Mouse (Mus musculus) mature B cell (primary cell): ENCODE measurements around the gene Shb.
"Not testable (repeated sequence)": the region's sequence is repeated elsewhere in the genome, so short reads cannot be mapped to it uniquely, and the experiment has no call there.

ENCODE experiments used
- in situ Hi-C: fragments of 300-500 bp; cut with MboI; formaldehyde crosslinking; loops from 2 replicates; pipeline ENCODE4 v1.14.3; 2019

Gene Shb

DNA sequence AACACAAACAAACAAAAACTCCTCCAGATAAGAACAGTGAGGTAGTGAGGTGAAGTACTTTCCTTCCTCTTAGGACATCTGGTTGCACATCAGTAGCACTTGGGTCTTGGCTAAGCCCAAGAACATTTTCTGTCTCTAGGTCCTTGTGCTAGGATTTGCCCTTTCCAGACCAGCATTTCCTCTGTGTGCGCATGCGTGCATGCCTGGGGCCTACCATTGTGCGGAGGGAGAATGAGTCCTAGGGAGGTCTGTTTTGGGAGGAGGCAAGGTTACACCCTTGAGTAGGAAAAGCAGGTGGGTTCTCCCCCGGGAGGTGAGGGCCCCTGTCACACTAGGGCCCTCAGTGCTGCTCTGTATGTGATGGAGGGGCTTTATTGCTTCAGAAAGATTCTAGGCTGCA is 113.2 kb downstream of the Shb start:
- in situ Hi-C loops, result no loop called here

DNA sequence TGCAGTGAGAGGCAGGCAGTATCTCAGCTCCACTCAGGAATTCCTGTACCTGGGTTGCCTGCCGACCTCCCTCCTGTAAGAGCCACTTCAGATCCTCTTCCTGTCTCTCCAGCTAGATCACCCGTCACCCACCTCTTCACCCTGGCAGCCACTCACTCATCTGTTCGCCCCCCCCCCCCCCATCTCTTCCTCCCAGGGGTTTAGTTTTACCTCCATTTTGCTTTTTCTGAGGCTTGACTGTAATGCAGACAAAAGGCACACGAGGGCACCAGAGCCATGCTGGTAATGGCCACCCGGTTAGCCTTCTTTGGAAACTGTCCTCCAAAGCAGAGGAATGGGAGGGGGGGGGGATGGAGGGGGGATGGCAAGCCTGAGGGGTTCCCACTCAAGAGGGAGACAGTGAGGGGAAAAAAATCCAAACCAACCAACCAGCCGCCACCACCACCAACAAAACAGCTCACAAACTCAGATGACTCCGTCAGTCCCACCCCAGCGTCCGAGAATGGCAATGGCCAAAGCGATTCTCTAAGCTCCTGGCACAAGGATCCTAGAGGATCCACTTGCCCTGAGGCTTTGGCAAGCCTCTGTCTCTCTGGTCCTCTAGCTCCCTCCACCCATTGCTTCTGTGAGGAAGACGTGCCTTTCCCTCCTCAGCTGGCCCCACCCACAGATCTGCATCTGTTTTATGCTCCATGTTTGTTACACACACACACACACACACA is 113.9 kb downstream of the Shb start:
- in situ Hi-C loops, result no loop called here

DNA sequence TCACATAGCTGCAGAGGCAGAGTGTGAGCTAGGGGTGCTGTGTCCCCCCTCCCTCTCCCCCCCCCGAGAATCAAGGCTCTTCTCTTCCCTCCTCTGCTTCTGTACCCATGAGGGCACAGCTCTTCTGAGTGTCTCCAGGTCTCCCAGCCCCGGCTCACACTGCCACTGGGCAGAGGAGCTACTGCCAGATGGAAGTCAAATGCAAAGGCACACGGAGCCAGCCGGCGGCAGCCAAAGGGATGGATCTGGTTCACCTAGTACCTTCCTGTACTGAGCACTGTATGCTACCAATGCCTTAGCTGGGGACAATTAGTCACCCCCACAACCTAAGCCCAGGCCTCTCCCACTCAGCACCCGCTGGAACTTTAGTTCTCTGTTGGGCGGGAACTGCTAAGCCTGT is 116.0 kb downstream of the Shb start:
- in situ Hi-C loops, result no loop called here

DNA sequence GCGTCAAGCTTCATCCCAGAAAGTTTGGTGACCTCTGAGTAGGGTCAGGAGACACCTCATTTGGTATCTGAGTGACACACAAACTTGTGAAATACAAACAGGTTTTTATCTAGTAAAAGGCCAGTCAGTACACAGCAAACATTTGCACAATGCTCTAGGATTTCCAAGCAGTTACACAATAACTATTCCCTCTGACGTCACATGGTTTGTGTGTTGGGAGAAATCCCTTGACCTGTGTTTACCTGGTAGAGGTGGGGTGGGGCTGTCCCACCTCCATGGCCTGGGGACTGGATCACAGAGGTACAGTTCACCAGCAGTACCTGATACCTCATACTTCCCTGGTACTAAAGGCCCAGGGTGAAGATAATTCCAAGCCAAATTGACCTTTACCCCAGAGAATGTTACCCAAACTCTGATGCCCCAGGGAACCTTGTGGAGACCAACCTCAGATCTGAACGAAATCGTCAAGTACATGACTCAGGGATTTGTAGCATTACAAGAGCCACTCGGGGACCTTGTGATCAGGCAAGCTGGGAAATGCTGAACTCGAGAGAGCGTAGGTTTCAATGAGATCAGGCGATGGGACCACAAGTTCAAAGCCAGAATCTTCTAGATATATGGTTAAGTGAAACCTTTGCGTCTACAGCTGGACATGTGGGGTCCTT is 118.5 kb downstream of the Shb start:
- in situ Hi-C loops, result no loop called here

DNA sequence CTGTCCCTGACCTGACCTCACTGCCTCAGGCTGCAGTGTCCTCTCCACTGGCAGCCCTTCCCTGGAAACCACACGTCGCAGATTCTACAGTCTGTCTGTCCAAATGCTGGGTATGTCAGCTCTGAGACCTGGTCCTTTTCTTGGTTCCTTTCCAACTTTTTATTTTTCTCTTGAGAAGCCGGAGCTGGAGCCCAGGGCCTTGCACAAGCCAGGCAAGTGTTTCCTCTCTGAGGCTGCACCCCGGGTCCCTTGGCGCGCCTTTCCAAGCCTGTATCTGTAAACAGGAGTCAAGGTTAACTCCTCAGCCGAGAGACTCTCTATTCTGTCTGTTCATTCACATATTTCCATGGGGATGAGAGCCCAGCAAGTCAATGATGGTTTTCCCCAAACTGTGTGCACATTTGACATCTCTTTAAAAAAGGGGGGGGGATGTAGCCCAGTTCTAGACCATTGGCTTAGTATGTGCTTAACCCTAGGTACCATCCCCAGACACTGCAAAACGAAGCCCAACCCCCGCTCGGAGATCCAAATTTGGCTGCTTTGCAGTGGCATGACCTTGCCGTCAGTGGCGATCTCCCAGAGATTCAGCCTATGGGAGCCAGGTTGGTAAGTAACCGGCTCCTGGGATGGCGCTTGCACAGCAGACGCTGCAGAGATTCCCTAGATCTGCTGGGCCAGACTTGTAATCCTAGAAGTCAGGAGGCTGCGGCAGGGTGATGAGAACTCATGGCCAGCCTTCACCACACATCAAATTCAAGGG is 119.7 kb downstream of the Shb start:
- in situ Hi-C loops, result no loop called here

DNA sequence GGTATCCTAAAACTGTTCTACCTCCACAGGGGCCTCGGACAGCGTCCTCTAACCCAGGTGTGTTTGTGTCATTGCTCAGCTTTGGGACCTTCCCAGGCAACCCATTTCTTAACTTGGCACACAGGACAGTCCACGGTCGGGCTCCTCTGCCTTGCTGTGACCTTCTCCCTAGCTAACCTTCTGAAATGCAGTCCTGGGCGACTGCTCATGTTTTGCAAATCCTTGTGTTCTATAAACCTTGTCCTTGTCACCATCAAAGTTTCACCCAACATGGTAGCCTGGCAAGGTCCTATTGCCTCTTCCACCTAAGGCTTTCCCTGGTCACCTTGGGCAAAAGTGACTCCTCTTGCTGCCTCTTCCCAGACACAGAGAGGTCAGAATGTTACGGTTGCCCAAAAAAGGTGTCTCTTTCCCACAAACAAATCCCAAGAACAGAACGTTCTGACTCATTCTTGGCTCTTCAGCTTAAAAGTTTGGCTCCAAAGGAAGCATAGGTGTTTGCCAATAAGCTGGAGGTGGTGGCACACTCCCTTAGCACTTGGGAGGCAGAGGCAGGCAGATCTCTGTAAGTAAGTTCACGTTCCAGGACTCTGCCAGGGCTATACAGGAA is 121.0 kb downstream of the Shb start:
- in situ Hi-C loops, result no loop called here

DNA sequence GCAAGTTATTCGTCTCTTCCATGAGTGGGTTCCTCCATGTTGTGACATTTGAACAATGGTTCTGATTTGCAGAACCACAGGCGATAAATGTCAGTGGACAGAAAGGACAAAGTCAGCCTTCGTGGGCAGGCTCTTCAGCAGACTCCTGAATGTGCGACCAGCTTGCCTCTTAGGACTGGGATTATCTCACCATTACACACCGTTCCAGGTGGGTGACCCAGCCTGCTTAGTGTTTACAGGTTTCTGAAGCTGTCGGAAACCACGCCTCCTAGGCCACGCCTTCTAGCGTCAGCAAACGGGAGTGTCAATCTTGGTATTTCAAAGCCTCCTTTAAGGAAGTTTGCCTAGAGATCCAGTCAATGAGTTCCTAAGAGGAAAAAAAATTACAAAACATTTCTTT is 123.0 kb downstream of the Shb start:
- in situ Hi-C loops, result no loop called here

DNA sequence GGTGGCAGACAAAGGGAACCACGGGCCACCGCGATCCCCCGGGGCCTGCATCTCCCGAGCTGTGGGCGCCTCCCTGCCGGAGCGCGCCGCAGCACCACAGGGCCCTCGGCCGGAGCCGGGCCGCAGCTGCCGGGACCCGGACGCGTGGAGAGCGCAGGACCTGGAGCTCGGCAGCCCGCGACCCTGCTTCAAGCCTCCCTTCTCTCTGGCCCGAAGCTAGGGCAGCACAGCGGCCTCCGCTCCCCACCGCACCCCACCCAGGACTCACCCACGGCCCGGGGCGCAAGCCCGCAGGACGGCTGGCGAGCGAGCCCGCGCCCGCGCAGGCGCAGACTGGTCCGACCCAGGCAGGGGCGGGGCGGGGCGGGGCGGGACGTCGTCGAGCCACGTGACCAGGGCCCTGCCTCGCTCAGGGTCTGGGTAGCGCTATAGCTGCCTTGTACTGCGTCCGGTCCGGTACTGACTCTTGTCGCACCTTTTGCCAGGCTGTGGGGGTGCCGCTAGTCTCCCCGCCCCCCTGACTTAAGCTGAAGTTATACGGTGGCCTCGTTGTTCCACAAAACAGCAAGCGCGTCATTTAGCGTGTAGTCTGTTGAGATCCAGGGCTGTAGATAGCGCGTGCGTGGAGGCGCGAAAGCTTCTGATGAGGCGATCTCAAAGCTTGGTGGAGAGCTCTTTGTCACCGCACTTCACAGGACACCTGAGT is 123.7 kb downstream of the Shb start, which contains the start of gene Slc25a51:
TSS of gene Slc25a51 (minus strand) at position 340 of the 706 bp plus-strand sequence.
- in situ Hi-C loops, result no loop called here

DNA sequence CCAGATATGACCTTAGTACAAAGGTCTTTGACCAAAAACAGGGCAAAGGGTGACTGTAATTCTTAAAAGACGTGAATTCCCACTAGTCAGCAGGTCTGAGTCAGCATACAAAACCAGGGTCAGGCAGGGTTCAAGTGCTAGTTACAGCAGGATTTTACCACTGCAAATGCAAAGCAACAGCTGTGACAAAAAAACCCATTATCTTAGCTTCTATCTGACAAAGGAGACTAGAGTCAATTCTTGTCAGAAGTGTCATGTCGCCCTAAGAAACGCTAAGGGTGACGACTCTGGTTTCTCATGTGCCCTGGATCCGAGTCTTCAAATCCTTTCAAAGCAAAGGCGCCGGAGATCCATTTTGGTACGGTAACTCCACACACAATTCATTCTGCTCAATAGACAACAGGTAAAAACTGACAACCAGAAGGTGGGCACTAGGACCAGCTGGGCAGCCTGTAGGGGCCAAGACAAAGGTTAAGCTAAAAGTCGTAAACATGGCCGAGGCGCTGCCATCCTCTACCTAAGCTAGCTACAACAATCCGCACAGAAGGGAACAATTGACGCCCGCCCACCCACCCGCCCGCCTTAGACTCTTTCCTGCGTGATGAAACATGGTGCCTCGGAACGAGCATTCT is 124.5 kb downstream of the Shb start:
- in situ Hi-C loops, result no loop called here

DNA sequence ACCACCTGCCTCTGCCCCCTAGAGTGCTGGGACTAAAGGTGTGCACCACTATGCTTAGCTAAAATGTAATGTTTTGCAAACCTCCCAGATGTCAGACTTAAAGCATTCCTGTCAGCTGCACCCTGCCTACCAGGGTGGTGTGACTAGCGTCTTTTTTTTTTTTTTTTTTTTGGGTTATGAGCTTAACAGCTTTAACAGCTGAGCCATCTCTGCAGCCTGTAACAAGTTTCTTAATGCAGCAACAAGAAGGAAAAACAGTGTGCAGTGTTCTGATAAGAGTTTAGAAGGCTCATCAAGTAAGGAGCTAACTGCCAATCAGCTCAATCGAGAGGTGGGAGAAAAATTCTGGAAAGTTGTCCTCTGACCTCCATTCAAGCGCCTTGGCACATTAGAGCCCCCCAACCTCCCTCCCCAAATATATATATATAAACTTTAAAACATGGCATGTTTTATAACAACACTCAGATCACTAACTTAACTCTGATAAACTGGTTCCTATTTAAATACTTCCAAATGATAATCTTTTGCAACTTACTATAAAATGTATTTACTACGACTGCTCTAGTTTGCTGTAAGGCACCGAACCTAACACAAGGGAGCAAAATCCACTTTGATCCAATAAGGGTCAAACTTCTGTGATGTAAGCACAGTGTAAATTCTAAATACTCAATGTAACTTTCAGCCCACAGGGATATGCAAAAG is 125.1 kb downstream of the Shb start:
- in situ Hi-C loops, result no loop called here

DNA sequence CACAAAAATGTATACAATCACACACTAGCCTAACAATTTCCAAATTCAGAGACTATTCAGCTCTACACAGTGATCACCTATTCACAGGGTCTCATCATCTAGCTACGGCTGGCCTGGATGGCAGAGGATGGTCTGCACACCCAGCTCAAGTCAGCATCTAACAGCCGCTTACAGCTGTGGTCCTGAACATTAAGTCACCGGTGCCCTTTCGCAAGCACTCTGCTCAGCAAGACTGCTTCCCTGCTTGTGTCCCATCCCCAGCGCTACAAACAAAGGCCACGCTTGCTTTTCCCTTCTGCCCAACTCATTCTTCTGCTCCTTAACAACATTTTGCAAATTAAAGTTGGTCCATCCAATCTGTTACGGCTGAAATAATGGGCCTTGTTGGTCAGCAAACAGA is 125.9 kb downstream of the Shb start:
- in situ Hi-C loops, result no loop called here

DNA sequence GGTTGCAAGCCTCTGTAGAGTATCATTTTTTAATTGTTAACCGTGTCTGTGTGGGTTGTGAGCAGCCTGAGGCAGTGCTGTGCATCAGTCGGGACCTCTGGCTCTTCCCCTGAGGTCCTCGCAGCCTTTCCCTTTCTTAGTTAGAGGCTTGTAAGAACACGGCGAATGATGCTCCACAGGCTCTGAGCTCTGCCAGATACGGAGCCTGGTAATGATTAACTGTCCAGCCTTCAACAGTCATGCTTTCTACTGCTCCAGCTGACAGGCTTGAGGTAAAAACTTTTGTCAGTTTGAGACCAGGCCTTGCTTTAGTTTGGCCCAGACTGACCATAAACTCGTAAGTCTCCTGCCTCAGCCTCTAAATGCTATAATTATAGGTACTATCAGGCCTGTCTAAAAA is 127.0 kb downstream of the Shb start:
- in situ Hi-C loops, result no loop called here

DNA sequence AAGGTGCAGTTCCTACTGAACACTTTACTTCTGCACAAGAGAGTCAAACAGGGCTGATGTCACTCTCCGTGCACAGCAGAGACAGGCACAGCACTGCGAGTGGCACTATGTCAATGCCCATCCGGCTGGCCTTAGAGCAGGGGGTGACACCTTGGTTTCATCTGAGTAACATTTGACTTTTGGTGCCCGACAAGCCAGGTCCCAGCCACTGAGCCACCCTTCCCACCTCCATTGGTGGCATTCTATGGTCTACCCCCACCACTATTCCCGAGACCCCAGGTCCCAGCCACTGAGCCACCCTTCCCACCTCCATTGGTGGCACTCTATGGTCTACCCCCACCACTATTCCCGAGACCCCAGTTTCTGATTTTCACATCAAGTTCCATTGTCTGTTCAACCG is 128.2 kb downstream of the Shb start:
- in situ Hi-C loops, result no loop called here

DNA sequence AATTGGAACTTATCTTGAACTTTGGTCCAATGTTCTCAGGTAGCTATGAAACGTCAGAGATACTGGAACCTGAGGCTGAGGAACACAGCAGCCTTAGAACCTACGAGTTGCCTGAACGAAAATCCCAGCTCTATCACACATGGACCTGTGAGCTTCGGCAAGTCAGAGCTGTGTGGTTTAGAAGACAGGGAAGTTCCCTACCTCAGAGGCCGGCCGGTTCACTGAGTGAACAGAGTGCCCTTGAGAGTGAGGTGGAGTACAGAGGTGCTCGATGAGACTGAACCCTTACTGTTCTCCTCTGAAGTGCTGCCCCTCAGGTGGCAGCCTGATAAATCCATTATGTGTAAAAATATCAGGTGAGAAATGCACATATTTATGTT is 128.8 kb downstream of the Shb start:
- in situ Hi-C loops, result no loop called here

DNA sequence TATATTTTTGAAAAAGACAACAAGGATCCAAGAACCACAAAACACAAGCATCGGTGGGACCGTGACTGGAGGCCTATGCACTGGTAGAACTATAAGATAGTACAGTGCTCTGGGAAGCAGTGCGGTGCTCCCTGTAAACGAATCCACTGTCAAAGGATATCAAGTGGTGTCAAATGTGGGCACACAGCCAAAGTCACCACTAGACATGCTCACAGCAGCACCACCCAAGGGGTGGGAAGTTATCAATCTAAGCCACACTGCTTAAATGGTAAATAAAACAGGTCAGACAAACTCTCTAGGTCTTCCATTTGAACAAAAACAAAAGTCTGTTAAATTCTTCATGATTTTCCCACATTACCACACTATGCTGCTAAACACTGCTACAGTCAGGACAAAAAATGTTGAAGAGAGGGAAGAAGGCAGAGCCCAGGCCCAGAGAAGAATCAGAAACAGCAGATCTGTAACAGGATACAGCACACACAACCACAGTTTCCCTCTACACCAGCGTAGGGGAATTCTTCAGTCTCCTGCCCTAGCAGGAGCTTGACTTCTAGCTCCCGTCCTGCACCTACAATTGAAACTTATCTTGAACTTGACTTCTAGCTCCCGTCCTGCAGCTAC is 129.3 kb downstream of the Shb start:
- in situ Hi-C loops, result no loop called here

DNA sequence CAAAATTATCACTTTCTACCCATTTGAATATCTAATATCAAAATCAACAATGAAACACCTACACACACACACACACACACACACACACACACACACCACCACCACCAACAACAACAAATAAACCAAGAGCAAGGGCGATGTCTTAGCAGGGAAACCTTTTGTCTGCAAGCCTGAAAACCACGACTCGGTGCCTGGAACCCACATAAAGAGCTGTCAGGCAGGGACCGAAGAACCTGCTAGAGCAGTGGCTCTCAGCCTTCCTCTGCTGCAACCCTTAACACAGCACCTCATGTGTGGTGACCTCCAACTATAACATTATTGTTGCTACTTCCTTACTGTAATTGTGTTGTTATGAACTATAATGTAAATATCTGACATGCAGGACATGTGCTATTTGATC is 130.0 kb downstream of the Shb start:
- in situ Hi-C loops, result no loop called here

DNA sequence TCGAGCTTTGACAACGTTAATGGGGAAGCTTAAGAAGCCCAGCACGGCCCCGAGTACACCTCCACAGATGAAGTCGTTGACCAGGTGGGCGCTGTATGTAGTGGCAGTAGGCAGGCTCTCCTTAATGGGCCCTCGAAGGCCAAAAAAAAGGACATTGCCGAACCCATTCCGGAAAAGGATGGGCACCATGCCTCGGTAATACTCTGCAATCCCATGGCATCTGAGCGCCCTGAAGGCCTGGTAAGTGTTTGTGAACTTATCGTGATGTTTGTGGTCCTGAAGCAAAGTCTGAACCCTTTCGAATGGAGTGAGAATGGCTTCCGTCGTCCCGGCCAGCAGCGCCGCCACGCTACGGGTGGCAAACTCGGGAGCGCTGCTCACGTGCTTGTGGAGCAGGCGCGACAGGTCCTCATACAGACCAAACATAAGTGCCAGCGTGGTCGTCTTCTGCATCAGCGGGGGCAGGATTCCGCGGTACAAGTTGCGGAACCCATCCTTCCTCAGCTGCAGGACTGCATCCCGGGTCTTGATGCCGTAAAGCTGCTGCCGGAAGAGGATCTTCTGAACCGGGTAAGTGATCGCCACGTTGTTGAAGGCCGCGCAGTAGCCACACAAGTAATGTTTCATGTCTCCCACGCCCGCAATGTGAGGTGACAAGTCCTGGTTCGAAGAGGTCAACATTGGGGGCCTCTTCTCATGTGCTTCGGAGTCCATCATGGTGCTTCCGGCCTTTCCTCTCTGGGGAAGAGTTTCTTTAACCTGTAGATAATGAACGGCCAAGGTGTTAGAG is 132.7 kb downstream of the Shb start:
- in situ Hi-C loops, result no loop called here

DNA sequence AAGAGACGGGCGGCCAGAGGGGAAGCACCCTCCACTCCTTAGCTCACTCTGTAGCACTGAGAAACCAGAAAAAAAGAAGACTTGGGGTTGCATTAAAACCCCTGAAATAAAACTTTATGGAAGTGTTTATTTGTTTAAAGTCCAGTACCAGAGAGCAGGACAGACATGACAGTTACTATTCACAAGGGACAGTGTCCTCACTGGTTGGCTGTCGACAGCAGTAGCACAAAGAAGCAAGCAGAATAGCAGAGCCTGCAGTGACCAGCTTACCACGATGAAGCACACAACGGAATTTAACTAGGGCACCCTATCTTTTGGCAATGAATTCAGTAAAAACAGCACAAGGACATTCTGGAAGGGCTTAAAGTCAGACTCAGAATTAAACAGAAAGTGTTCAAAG is 134.0 kb downstream of the Shb start:
- in situ Hi-C loops, result not testable (repeated sequence)

DNA sequence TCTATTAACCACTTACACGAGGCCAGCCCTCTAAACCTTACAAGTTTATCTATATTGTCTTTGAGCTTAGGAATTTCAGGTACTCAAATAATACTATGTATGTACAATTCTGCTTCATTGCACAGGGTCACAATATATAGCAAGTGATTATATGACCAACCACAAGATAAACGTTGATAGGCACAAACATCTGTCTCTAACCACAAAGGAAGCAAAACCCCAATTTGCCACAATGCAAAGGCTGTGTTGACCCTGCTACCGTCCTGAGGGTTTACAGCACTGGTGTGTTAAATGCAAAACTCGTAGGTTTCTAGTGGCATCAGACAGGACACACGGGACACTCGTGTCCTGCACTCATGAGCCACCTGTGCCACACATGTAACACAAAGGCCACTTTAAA is 136.1 kb downstream of the Shb start:
- in situ Hi-C loops, result not testable (repeated sequence)

DNA sequence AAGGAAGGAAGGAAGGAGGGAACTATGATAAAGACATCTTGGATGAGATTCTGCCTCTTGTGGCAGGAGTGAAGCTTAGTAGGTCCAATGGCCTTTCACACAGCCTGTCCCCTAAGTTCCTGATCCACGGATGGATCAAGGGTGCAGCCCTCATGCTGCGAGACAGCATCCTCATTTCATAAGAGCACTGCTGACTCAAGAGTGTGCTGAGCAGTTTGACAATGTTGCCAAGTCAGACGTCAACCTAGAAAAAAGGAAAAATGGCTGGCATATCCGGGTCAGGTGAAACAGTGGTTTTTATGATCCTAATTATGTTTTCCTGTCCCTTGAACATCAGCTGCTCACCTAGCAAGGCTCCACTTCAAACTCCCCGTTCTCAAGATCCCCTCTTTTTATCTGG is 138.6 kb downstream of the Shb start:
- in situ Hi-C loops, result no loop called here
